Mouse (Mus musculus) WW6 (cell line): ENCODE measurements around the gene Gsg1.

Experiments
- DNase-seq: peaks from one replicate; pipeline ENCODE4 v3.0.0-alpha.2; 2013; ENCODE audit warnings: low read depth, low spot score

The Gsg1 gene

DNA sequence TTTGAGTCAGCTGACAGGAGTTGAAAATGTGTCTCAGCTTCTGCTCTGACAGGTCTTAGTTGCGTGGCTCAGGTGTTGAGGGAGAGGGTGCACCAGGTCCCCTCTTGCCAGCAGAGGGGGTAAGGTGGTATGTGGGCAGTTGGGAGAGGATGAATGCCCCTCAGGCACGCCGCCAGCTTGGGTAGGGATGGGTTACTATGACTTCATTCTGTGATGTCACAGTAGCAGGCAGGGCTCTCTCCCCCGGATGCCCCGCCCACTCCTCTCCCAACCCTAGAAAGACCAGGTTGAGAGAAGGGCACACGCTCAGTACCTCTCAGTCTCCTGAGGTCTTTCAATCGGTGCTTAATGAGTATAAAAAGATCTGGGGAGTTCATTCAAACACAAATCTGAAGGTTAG lies at the start of gene Gsg1:
TSS of gene Gsg1 (minus strand) at position 199 of the 400 bp plus-strand sequence.
- no peak for DNase-seq

DNA sequence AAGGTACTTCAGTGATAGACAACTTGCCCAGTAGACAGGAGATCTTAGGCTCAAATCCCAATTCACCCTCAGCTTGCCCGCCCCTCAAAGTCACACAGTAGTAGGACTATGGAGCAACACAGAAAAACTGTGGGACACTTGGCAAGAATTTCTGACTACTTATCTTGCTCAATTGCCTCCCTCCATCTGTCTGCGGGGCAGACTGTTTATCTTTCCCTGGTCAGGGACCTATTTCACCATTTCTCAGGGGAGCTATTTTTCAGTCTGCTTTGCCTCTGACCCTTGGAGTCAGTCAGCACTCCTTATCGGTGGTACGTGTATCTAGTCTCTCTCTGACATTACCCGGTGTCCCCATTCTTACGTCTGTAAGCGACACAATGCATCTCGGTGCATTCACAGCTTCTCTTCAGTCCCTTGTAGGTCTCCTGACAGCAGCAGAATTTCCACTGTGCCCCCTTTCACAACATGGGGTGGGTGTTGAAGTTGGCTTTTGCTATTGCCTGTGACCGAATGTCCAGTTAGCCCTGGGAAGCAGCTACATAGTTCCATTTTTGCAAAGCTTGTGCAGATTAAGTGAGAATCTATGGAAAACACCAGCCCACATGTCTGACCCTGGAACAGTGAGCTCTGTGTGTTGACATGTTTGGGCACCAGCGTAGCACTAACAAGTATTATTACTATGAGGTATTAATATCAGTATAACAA lies 48.4 kb upstream of the Gsg1 start:
- DNase-seq: no peak

DNA sequence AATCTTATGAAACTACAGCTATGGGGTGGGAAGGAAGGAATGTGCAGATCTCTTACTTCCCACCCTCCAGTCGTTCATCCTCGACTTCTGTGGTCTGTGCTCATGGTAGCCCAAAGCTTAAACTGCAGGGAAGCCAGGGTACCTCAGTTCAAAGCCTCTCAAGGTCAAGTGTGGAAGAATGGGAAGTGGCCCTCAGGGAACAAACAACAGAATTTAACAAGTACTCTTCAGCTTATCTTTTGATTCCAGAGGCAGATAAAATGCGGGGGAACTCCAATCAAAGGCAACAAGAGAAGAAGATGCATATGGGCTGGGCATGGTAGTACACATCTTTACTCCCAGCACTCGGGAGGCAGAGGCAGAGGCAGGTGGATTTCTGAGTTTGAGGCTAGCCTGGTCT lies 46.3 kb upstream of the Gsg1 start:
- DNase-seq: no peak

DNA sequence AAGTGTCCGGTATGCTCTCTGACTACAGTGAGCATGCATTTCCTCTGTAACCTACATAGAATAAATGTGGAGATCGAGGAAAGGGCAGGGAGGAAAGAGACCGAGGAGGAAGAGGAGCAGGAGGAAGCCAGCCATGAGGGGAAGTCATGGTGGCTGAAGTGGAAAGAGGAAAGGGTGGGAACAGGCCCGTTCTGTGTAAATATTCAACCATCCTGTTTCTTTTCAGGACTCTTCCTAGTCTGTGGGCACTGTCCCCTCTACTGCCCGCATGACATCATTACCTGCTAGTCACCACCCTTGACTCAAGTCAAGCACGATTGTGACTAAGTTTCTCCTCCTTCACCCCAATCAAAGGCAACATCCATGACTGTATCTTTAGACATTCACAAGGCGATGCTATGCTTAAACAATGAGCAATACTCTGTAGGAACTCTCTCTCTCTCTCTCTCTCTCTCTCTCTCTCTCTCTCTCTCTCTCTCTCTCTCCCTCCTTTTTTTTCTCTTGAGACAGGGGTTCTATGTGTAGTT lies 44.9 kb upstream of the Gsg1 start:
- no peak for DNase-seq

DNA sequence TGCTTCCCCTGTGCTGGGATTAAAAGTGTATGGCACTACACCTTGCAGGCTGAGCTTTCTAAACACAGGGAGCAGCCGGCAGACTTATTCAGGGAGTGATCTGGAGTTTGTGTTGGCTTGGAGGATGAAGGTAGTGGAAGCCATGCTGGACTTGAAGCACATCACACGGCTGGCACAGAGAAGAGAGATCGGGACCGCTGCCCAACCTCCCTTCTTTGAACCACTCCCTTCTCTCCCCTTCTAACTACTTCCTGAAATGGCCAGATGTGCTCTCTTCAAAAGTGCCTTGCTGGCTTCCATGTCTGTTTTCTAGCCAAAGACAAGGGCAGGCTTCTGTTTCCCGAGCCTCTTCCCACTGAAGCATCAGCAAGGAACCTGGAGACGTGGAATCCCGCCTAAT lies 43.4 kb upstream of the Gsg1 start:
- no peak for DNase-seq

DNA sequence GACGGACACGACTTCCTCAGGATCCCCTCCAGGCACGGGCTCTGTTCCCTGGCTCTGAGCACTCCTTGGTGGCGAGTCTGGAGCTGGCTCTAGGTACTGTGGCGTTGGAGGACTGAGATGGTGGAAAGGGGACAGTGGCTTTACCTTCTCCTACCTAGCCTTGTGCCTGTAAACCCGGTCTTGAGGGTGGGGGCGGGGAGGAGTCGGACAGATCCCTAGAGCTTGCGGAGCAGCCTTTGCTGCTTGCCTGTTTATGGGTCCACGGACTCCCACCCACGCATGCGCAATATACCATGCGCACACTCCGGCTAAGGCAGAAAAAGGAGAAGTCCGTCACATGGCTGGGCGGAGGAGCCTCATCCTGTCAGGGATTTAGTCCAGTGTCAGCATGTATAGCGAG lies 42.1 kb upstream of the Gsg1 start:
- peak; percentile 28 for DNase-seq

DNA sequence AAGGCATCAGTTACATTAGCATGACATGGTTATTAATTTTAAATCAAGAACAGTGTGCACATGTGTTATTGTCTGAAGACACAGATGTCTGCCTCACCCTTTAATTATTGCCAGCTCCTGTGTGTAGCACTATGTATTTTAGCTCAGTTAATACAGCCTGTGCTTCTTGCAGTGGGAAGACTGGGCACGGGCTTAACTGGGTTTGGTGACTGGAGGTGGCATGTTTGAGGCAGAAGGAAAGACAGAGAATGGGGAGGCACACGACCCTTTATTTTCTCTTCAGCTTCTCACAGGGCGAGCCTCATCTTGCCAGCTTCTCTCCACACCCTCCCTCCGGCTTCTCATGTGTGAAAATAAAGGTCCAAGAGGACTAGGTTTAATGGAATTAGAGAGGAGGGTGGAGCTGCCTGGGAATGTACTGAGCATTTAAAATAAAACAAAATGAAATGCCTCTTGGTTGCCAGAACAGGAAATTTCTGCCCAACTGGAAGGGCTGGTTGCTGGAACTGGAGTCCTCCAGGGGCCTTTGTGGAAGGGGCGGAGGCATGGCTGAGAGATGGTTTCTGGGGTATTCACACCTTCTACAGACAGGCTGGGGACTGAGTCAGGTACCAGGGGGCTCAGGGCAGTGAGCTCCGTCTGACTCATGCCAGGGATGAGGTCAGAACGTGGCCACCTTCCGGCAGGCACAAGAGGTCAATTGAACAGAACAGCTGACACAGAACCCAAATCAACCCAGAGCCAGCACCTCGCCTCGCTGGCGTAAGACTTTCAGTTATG lies 41.1 kb upstream of the Gsg1 start:
- no peak for DNase-seq

DNA sequence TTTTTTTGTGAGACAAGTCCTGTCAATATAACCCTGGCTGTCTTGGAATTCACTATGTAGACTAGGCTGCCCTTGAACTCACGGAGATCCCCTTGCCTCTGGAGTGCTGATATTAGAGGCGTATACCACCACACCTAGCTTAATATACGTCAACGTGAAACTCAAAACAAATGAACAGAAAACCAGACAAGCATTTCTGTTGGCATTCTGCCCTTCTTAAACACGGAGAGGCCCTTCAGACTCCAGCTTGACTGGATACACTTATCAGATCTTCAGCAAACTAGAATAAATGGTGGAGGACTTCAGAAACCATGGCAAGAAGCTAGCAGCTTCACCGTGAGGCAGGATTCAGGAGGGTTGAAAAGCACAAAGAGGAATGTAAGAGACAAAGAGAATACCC lies 40.0 kb upstream of the Gsg1 start:
- no peak for DNase-seq

DNA sequence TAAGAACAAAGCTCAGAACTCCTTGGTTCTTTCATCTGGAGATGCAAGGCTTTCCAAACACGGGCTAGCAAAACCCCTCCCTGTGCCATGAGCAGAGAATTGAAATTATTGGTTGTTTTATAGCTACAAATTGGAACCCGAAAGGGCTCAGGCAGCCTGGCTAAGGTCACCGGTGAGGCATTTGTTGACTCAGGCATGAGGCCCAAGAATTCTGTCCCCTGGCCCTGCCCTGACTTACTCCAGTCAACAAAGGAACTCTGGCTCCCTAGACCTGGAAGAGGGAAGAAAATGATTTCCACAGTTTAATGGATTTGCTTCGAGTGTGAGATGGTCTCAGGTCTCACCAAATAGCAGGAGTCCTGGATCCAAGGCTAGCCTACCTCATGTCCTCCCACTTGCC lies 38.2 kb upstream of the Gsg1 start:
- no peak for DNase-seq

DNA sequence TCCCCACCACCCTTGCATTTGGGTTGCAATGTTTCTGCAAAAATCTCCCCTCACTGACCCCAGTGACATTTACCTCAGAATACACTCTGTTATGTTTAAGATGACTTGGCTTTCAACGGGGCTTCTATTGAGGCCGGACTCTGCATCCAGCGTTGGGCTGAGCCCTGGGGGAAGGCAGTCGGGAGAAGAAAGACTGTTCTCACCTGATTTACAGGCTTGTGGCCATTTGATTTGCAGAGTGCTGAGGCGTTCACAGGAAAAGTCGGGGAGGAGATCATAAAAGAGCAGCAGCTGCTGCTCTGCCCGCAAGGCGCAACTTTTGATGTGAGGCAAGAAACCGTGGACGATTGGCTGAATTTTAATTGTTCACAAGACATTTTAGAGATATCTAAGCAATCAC lies 25.7 kb upstream of the Gsg1 start:
- no peak for DNase-seq

DNA sequence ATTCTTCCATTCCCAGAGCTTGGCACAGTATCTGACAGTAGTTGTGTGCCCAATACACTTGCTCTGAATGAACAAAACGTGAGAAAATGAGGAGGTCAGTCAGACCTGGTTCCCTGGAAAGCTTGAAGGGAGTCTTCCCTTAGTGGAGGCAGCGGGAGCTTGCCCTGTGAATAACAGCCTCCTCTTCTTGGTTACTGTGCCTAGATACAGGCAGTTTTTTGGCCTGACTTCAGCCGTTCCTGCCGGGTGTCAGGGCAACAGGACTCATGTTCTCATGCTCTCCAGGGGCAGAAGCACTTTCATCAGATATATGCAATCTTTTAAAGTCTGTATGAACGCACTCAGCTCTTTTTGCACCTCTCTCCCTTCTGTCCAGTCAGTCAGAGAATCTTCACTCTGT lies 25.1 kb upstream of the Gsg1 start:
- DNase-seq: no peak

DNA sequence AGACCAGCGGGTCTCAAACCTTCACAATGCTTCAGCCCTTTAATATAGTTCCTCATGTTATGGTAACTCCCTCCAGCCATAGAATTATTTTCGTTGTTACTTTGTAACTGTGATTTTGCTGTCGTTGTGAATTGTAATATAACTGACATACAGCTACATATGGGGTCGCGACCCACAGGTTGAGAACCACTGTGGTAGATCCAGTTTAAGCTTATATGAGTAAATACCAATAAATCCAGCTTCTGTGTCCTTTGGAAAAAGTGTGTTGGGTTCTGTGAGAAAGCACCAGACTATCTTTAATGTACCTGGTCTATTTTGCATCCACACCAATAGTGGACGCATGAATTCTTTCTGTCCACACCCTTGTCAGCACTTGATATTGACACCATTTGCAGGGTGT lies 24.2 kb upstream of the Gsg1 start:
- no peak for DNase-seq

DNA sequence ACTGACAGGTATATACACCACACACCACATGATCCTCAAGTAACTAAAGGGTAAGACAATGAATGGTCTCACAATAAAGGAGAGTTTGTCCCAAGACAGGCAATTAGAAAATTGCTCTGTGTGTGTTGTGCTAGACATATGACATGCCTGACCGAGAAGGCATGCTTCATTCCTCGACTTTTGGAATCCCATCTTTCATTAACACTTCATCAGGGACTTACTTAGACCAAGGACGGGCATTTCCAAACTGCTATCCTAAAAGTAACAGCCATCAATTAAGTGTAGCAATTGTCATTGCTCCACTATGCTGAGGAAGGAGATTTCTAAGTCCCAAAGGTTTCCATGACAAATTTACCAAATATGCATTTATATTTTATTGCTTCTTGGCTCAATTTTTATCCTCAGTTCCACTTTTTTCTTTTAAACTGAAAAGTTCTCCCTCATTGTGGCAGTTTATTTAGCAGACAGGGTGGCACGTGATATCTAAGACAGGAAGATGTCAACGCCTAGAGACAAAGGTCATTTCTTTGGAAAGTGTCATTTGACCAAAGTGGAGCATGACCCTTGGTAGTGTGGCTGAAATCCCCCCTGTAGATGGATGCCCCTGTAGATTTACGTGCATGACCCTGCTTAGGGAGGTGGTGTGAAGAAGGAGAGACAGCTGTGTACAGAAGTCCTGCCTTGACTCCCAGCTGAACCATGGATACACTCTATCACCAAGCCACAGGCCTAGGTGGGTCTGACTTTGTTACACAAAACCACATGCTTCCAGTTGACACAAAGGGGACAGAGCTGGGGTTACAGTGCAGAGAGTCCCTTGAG lies 22.5 kb upstream of the Gsg1 start:
- no peak for DNase-seq

DNA sequence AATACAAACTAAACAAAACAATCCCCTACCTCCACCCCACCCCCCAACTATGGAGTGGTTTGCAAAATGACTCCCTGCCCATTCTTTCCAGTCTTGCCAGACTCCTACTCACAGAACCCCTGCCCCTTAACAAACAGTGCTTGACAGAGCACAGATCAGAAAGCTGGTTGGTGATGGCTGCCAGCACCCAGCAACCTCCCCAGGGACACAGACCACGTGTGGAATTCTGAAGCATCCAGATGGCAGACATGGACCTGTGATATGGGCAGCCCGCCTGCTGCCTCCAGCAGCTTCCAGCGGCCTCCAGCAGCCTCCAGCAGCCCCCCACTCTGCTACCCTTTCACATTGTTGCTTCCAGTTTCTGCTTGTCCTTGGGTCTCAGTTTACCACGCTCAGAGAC lies 21.1 kb upstream of the Gsg1 start:
- DNase-seq: no peak

DNA sequence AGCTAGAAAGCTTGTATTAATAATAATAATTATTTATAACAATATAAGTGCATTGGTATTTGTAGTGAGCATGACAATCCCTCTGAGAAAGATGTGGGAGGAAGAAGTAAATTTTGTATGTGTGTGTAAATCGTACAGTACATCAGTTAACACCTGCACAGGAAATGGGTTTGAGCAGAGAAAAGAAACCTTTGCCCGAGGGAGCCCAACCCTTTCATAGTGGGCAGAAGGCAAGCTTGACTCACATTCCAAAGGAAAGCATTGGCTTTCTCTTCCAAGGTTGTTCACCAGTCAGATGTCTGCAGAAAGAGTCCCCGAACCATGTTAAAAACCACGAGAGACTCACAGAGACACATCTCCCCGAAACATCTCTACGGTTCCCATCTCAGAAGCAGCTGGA lies 18.9 kb upstream of the Gsg1 start:
- no peak for DNase-seq

DNA sequence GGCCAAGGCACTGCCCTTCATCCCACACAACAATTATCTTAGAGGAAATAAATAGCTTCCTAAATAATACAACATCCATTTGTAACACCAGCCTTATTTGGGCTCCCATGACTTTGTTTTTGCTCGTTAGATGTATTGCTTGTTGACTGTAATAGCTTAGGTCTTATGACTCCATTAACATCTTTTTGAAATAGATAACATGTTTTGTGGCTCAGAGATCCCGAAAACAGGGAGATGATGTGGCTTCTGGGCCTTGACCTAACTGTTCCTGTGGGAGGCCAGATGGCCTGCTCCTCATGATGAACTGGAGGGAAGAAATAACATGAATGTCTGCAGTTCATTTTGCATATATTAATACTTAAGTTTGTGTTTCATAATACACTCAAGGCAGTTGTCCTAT lies 17.6 kb upstream of the Gsg1 start:
- no peak for DNase-seq

DNA sequence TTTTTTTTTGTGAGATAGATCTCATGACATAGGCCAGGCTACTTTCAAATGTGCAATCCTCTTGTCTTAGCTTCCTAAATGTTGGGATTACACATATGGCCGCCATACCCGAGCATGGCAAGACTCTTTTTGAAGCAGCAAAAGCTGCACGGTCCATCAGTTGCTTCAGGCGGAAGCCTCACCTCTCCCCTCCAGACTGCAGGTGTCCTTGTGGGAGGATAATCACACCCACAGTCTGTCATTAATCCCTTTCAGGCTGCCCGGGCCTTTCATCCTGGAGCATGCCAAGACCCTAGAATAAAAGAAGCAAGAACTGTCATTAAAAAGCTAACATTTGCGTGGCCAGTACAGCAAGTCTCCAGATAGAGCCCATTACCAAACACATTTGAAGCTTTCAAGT lies 15.5 kb upstream of the Gsg1 start:
- DNase-seq: no peak

DNA sequence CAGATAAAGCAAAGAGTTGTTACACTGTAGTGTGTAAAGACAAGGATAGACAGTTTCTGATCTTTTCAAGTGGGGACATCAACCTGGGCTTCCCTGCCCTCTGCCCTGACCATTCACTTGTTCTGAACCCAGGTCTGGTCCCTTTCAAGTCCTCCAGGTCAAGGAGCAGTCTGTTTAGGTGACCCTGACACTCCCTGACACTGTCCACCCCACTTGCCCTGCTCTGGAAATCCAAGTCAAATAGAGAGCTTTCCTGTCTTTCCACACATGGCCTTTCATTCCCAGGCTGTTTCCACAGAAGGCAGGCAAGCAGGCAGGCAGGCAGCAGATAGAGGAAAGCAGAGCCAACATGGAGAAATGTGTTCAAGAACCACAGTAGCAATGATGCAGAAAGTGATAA lies 14.2 kb upstream of the Gsg1 start:
- no peak for DNase-seq

DNA sequence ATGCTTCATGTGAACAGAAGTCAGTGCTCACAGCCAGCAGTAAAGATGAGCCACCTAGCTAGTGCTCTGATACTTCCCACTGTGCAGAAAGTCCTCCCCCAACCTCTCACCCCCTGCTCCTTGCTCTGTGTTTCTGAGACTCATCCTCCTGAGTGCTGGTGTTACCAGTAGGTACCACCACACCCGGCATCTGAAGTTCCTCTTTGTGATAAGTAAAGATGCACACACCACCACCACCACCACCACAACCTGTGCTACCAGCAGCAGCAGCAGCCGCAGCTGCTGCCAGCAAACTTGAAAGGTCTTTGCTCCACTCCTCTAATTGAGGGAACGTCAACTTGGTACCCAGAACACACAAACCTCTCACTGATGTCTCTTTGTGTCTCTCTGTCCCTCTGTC lies 13.1 kb upstream of the Gsg1 start:
- no peak for DNase-seq

DNA sequence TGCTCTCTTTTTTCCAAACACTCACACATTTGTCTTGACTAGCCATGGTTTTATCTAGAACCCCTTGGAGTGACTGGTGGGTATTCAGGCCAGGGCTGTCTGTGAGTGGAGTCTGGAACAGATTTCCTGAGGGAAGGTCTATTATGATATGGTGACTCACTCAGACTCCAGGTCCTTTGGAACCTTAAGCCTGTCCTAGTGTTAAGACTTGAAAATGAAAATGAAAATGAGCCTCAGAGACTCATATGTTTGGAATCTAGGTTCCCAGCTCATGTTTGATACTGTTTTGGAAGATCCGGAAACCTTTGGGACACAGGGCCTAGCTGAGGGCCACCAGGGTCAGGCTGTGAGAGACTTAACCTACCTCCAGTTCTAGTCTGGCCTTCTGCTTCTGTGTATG lies 11.9 kb upstream of the Gsg1 start:
- no peak for DNase-seq

DNA sequence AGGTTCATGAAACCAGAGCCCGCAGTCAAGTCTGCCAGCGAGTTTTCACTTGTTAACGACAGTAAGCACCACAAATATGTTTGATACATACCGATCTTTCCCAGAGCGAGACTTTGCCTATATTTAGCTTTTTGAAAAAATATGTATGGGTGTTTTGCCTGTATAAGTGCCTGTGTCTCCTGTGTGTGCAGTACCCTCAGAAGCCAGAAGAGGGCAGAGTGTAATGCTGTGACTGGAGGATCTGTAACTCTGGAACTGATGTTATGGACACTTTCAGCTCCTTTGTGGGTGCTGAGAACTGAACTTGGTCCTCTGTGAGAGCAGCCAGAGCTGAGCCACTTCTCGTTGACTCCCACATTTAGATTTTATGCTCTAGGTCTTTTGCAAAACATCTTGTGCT lies 10.0 kb upstream of the Gsg1 start:
- DNase-seq: no peak

DNA sequence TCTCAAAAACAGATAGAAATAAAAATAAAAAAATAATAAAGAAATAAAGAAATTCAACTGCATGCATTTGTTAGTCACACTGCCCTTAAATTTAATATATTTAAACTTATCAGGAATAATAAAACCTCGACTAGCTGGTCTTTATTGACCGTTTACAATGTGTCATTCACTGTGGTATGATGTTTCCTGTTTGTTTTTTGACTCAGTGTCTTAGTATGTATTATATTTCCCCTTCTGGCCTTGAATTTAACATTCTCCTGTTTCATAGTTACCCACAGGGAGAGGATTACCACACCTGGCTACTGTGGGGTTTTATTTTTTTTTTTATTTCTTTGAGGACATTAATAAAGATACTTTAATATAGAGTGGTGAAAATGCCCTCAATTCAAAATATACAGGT lies 8.4 kb upstream of the Gsg1 start:
- no peak for DNase-seq
